Mouse (Mus musculus): ENCODE measurements around the gene 1110032A03Rik. TPM values are rescaled to one million over a fixed set of nuclear protein-coding genes. Genes with fewer than 3 reads are reported as not detected.

Gene 1110032A03Rik
- polyA plus RNA-seq, 1 experiment from 2014 or later: 44.4 TPM

DNA sequence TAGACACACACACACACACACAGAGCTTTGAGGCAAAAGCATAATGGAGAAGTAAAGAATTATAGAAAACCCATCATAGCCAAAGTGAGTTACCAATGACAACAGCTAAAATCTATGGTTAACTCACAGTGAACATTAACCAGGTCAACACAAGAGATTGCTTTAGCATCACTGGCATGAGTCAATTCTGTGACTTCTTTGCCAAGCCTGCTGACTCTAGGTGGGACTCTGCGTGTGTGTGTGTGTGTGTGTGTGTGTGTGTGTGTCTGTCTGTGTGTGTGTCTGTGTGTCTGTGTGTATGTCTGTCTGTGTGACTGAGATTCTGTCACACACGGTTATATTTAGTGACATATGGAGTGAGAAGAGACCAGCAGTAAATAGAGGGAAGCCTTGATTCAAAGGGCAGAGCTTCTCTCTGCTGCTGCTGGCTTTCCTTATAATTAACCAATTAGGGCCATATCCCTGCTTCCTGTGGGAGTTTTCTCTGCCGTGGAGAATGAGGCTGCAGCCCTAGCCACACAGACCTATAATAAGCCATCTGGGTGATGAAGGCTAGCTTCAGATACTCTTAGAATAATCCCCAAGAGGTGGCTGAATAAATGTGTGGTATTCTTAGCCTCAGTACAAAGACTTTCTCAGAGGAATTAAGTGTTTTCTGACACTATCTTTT is 50.5 kb downstream of the 1110032A03Rik start:
- Histone ChIP-seq H3K4me2 (replicated peaks) (peak overlapping the region; percentile 41), H3K9me3 (no peaks in the 10 kb centered on the region), H3K36me3 (no peaks in the 10 kb centered on the region), H3K4me3 (no peak overlapping the region), H3K27ac (0 out of 2 replicates have a peak overlapping the region, but pooled peaks have one; percentile 15), H3K27me3 (replicated peaks) (no peaks in the 10 kb centered on the region), H3K9ac (0 out of 2 replicates have a peak overlapping the region, but pooled peaks have one; percentile 8), H3K4me1 (peaks cover 61% of the 10 kb centered on the region)
- WGBS: 36% methylated on average over 3 of the region's 3 CpGs
- ATAC-seq (ENCODE audit: low FRiP score, low read depth): no peak

DNA sequence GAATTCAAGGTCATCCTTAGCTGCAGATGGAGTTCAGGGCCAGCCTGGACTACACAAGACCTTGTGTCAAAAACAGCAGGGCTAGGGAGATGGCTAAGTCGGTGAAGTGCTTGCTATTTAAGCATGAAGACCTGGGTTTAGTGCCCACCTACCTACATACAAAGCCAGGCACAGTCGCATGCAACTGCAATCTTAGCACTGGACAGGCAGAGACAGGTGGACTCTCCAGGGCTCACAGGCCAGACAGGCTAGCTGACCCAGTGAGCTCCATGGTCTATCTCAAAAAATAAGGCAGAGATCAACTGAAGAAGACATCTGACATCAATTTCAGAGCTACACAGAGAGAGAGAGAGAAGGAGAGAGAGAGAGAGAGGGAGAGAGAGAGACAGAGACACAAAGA is 51.2 kb downstream of the 1110032A03Rik start:
- no peaks in the 10 kb centered on the region for H3K27me3 ChIP-seq (replicated peaks)
- no peak overlapping the region for H3K4me3 ChIP-seq
- H3K4me1 ChIP-seq: peaks cover 61% of the 10 kb centered on the region
- no peak for ATAC-seq (ENCODE audit: low FRiP score, low read depth)
- no peaks in the 10 kb centered on the region for H3K9me3 ChIP-seq
- 0 out of 2 replicates have a peak overlapping the region, but pooled peaks have one; percentile 5 for H3K9ac ChIP-seq
- H3K36me3 ChIP-seq: no peaks in the 10 kb centered on the region
- WGBS: 90% methylated on average over 2 of the region's 2 CpGs
- H3K4me2 ChIP-seq (replicated peaks): peak overlapping the region; percentile 41
- H3K27ac ChIP-seq: no peak overlapping the region

DNA sequence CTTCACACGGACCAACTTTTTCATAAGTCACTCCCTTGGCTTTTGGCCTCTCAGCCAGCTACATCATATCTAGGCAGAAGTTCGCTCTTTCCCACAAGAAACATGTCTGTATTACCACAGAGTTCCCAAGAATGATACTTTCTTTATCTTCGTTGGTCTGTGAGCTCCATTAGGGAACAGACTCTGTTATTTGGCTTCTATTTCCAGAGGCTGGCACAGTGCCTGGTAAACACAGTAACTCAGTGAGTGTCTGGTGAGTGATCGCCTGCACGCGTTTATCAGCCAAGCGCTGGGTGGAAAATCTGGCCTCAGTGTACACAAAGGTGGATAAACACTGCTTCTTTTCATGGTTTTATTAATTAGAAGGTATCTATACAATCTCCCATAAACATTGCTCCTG is 51.9 kb downstream of the 1110032A03Rik start:
- no peak for ATAC-seq (ENCODE audit: low FRiP score, low read depth)
- no peaks in the 10 kb centered on the region for H3K9me3 ChIP-seq
- H3K9ac ChIP-seq: no peak overlapping the region
- peak overlapping the region; percentile 35 for H3K4me2 ChIP-seq (replicated peaks)
- no peaks in the 10 kb centered on the region for H3K27me3 ChIP-seq (replicated peaks)
- H3K27ac ChIP-seq: no peak overlapping the region; the same call in 1 of the 2 replicates
- WGBS: 54% methylated on average over 7 of the region's 7 CpGs
- H3K4me1 ChIP-seq: peaks cover 61% of the 10 kb centered on the region
- no peaks in the 10 kb centered on the region for H3K36me3 ChIP-seq
- H3K4me3 ChIP-seq: no peak overlapping the region

DNA sequence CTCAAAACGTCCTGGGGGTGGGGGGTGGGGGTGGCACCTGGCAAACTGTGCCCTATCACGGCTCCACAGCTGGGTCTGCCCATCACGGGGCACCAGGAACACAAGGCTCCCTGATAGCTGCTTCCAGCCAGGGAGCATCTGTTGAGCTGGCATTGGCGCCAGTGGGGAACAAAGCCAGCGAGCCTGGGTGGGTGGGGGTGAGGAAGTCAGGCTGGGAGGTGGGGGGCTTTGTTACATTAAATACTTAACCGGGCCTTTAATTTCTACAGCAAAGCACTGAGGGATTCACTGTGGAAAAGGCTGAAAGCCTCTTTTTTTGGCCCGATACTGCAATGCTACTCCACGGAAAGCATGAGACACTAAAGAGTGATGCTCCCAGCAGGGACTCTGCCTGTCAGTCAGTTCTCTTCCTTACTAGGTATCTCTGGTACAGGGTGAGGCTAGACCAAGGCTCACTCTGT is 52.8 kb downstream of the 1110032A03Rik start:
- Histone ChIP-seq H3K4me2 (replicated peaks) (no peak overlapping the region; the same call in 1 of the 2 replicates), H3K9ac (no peak overlapping the region), H3K27me3 (replicated peaks) (no peaks in the 10 kb centered on the region), H3K4me3 (no peak overlapping the region), H3K36me3 (no peaks in the 10 kb centered on the region), H3K4me1 (peaks cover 54% of the 10 kb centered on the region), H3K27ac (no peak overlapping the region), H3K9me3 (no peaks in the 10 kb centered on the region)
- WGBS: 36% methylated on average over 8 of the region's 8 CpGs
- no peak for ATAC-seq (ENCODE audit: low FRiP score, low read depth)

DNA sequence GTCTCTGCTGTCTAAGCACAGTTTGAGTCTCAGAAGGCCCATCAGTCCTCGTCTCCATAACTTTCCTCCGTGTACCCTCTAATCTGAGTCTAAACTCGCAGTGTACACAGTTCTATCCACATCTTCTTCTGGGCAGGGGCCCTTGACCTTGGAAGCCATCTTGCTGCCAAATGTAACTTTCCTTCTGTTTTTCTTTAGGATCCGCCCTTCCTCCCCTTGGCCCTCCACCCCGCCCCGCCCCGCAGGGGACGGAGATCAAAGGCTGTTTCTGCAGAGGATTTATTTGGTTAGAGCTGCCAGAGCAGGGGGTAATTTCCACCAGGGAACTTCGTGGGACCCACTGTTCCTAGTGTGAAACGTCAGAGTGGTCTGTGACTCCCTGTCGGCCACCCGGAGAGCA is 54.3 kb downstream of the 1110032A03Rik start:
- WGBS: 32% methylated on average over 12 of the region's 12 CpGs
- peaks cover 41% of the 10 kb centered on the region for H3K4me1 ChIP-seq
- no peaks in the 10 kb centered on the region for H3K9me3 ChIP-seq
- H3K9ac ChIP-seq: no peak overlapping the region
- no peak overlapping the region for H3K27ac ChIP-seq
- 0 out of 2 replicates have a peak overlapping the region, but pooled peaks have one; percentile 4 for H3K4me2 ChIP-seq (replicated peaks)
- ATAC-seq (ENCODE audit: low FRiP score, low read depth): no peak
- no peaks in the 10 kb centered on the region for H3K36me3 ChIP-seq
- H3K4me3 ChIP-seq: no peak overlapping the region
- H3K27me3 ChIP-seq (replicated peaks): no peaks in the 10 kb centered on the region

DNA sequence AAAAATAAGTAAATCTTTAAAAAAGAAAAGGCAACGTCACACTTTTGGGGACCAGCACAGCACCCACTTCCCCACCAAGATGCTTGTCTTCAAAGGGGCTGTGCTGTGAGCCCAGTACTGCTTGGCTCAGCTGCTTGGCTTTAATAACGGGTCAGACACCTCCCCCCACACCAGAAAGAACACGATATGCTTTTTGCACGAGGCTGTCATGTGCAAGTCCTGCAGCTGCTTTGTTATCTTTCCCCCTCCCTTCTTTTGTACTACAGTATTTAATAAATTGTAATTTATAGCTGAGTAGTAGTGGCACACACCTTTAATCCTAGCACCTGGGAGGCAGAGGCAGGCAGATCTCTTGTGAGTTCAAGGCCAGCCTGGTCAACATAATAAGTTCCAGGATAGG is 56.4 kb downstream of the 1110032A03Rik start:
- no peak overlapping the region for H3K9ac ChIP-seq
- no peak overlapping the region for H3K27ac ChIP-seq
- no peaks in the 10 kb centered on the region for H3K36me3 ChIP-seq
- peaks cover 22% of the 10 kb centered on the region for H3K4me1 ChIP-seq
- WGBS: 83% methylated on average over 4 of the region's 4 CpGs
- ATAC-seq (ENCODE audit: low FRiP score, low read depth): no peak
- H3K27me3 ChIP-seq (replicated peaks): no peaks in the 10 kb centered on the region
- no peaks in the 10 kb centered on the region for H3K9me3 ChIP-seq
- H3K4me2 ChIP-seq (replicated peaks): no peak overlapping the region
- no peak overlapping the region for H3K4me3 ChIP-seq

DNA sequence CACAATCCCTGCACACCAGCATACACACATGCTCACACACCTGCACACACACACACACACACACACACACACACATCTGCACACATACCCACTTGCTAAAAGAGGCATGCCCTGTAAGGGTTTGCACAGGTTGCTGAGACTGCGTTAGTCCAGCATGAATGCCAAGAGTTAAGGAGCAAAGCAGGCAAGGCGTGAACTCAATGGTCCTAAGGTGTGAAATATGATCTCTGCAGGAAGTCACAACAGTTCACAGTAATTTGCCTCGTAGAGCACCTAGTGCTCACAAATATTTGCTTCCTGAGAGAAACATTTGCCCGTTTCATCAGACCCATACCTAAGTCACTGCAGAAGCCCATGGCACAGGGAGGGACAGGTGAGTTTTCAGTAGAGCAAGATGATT is 61.1 kb downstream of the 1110032A03Rik start:
- Histone ChIP-seq H3K27ac (no peak overlapping the region), H3K4me2 (replicated peaks) (no peak overlapping the region), H3K4me3 (no peak overlapping the region), H3K27me3 (replicated peaks) (no peaks in the 10 kb centered on the region), H3K36me3 (peaks cover 13% of the 10 kb centered on the region; the same call in 1 of the 2 replicates), H3K4me1 (no peaks in the 10 kb centered on the region), H3K9ac (no peak overlapping the region), H3K9me3 (no peaks in the 10 kb centered on the region)
- ATAC-seq (ENCODE audit: low FRiP score, low read depth): no peak
- WGBS: 56% methylated on average over 4 of the region's 4 CpGs

Other genes with a start within 250 kb of the 1110032A03Rik start
- gene Pts, start 246.8 kb downstream of the 1110032A03Rik start, polyA plus RNA-seq (2016; fragmentation: Nextera tagmentation; extraction: Ambion mirVana): 98.8 and 101 TPM in 2 replicates
- 10.4 and 13.6 TPM in 2 replicates for gene Il18, start 220.7 kb downstream of the 1110032A03Rik start, polyA plus RNA-seq (2016; fragmentation: Nextera tagmentation; extraction: Ambion mirVana)
- gene Bco2, start 220.3 kb downstream of the 1110032A03Rik start, polyA plus RNA-seq (2016; fragmentation: Nextera tagmentation; extraction: Ambion mirVana): 0.09 and 0.15 TPM in 2 replicates
- 0.19 and 0.20 TPM in 2 replicates for gene Tex12, start 214.2 kb downstream of the 1110032A03Rik start, polyA plus RNA-seq (2016; fragmentation: Nextera tagmentation; extraction: Ambion mirVana)
- 213 and 215 TPM in 2 replicates for gene Sdhd, start 171.7 kb downstream of the 1110032A03Rik start, polyA plus RNA-seq (2016; fragmentation: Nextera tagmentation; extraction: Ambion mirVana)
- 323 and 352 TPM in 2 replicates for gene Timm8b, start 171.6 kb downstream of the 1110032A03Rik start, polyA plus RNA-seq (2016; fragmentation: Nextera tagmentation; extraction: Ambion mirVana)
- gene Pih1d2, start 158.2 kb downstream of the 1110032A03Rik start, polyA plus RNA-seq (2016; fragmentation: Nextera tagmentation; extraction: Ambion mirVana): 5.8 and 8.5 TPM in 2 replicates
- gene Nkapd1, start 158.1 kb downstream of the 1110032A03Rik start, polyA plus RNA-seq (2016; fragmentation: Nextera tagmentation; extraction: Ambion mirVana): 30.2 and 30.4 TPM in 2 replicates
- 46.2 and 56.0 TPM in 2 replicates for gene Dlat, start 115.7 kb downstream of the 1110032A03Rik start, polyA plus RNA-seq (2016; fragmentation: Nextera tagmentation; extraction: Ambion mirVana)
- 29.2 and 29.9 TPM in 2 replicates for gene Dixdc1, start 36.0 kb downstream of the 1110032A03Rik start, polyA plus RNA-seq (2016; fragmentation: Nextera tagmentation; extraction: Ambion mirVana)
- gene 2310030G06Rik, start 29.0 kb downstream of the 1110032A03Rik start, polyA plus RNA-seq (2016; fragmentation: Nextera tagmentation; extraction: Ambion mirVana): 0.95 and 1.5 TPM in 2 replicates
- 12.8 and 17.5 TPM in 2 replicates for gene Cryab, start 24.2 kb downstream of the 1110032A03Rik start, polyA plus RNA-seq (2016; fragmentation: Nextera tagmentation; extraction: Ambion mirVana)
- 4.9 and 7.2 TPM in 2 replicates for gene Hspb2, start 23.2 kb downstream of the 1110032A03Rik start, polyA plus RNA-seq (2016; fragmentation: Nextera tagmentation; extraction: Ambion mirVana)
- gene Fdxacb1, start 7.3 kb downstream of the 1110032A03Rik start, polyA plus RNA-seq (2016; fragmentation: Nextera tagmentation; extraction: Ambion mirVana): 10.2 and 12.2 TPM in 2 replicates
- 45.6 and 48.3 TPM in 2 replicates for gene Alg9, start 501 bp downstream of the 1110032A03Rik start, polyA plus RNA-seq (2016; fragmentation: Nextera tagmentation; extraction: Ambion mirVana)
- 85.2 and 86.8 TPM in 2 replicates for gene Ppp2r1b, start 69.8 kb upstream of the 1110032A03Rik start, polyA plus RNA-seq (2016; fragmentation: Nextera tagmentation; extraction: Ambion mirVana)
- gene Sik2, start 233.6 kb upstream of the 1110032A03Rik start, polyA plus RNA-seq (2016; fragmentation: Nextera tagmentation; extraction: Ambion mirVana): 14.3 and 14.4 TPM in 2 replicates